Mouse (Mus musculus): ENCODE data around the gene Parm1. TPM values are rescaled to one million over a fixed set of nuclear protein-coding genes. Genes with fewer than 3 reads are reported as not detected.

Parm1 gene
- polyA plus RNA-seq, 1 experiment from 2014 or later: 11.8 TPM

DNA sequence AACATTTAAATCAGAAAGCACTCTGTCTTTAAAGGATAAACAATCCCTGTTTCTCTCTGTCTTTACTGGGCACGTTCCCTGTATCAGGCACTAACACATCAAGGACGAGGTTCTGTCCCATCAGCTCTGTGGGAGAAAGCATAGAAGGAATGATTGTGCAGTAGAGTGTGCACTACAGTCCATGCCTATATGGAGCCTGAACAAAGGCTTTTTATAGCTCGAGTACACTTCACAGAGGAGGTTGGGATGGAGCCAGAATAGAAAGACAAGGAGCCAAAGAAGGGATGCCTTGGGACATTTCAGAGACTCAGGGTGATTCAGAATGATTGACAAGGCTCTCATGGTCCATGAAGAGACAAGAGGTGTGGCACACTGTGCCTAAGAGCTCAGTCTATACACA is 68.8 kb downstream of the Parm1 start:
- ATAC-seq (ENCODE audit: low FRiP score, low read depth): no peak
- WGBS: 56% methylated on average over 3 of the region's 3 CpGs
- no peaks in the 10 kb centered on the region for H3K27me3 ChIP-seq (replicated peaks)
- H3K27ac ChIP-seq: no peak overlapping the region
- no peak overlapping the region for H3K9ac ChIP-seq
- no peaks in the 10 kb centered on the region for H3K9me3 ChIP-seq
- no peaks in the 10 kb centered on the region for H3K36me3 ChIP-seq
- no peak overlapping the region for H3K4me3 ChIP-seq
- H3K4me2 ChIP-seq (replicated peaks): no peak overlapping the region
- H3K4me1 ChIP-seq: no peaks in the 10 kb centered on the region

DNA sequence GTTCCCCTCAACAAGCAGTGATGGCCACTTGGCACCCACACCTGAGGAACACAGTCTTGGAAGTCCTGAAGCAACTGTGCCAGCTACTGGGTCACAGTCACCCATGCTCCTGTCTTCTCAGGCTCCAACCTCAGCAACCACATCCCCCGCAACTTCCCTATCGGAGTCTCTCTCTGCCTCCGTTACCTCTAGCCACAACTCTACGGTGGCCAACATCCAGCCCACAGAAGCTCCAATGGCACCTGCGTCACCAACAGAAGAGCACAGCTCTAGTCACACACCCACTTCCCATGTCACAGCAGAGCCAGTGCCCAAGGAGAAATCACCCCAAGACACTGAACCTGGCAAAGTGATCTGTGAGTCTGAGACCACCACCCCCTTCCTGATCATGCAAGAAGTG is 76.7 kb downstream of the Parm1 start:
- Histone ChIP-seq H3K4me3 (no peak overlapping the region), H3K4me1 (peaks cover 9% of the 10 kb centered on the region; the same call in 1 of the 2 replicates), H3K9me3 (no peaks in the 10 kb centered on the region), H3K27ac (no peak overlapping the region), H3K9ac (no peak overlapping the region), H3K27me3 (replicated peaks) (no peaks in the 10 kb centered on the region), H3K36me3 (no peaks in the 10 kb centered on the region), H3K4me2 (replicated peaks) (no peak overlapping the region)
- ATAC-seq (ENCODE audit: low FRiP score, low read depth): no peak
- WGBS: 96% methylated on average over 5 of the region's 5 CpGs

DNA sequence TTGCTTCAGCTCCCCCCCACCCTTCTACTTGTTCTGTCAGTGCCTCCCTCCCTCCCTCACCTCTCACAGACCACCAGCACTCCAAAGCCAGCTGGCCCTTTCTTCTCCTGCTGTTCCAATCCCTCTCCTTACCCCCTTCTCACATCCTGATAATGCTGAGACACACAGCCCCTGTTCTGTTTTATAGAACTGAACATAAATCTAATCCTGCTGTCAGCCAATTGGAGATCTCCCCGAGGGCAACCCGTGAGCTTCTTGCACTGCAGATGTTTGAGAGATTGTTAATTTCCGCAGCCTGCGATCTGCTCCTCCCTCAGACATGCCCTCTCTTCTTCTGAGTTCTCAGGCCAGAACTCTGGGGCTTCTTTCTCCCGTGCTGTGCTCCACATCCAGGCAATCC is 79.8 kb downstream of the Parm1 start:
- no peaks in the 10 kb centered on the region for H3K36me3 ChIP-seq
- H3K9me3 ChIP-seq: no peaks in the 10 kb centered on the region
- ATAC-seq (ENCODE audit: low FRiP score, low read depth): peak; percentile 56
- H3K4me2 ChIP-seq (replicated peaks): no peak overlapping the region
- H3K4me1 ChIP-seq: peaks cover 9% of the 10 kb centered on the region; the same call in 1 of the 2 replicates
- no peak overlapping the region for H3K27ac ChIP-seq
- 16% methylated on average over 5 of the region's 5 CpGs for WGBS
- no peaks in the 10 kb centered on the region for H3K27me3 ChIP-seq (replicated peaks)
- H3K4me3 ChIP-seq: no peak overlapping the region
- 0 out of 2 replicates have a peak overlapping the region, but pooled peaks have one; percentile 5 for H3K9ac ChIP-seq

DNA sequence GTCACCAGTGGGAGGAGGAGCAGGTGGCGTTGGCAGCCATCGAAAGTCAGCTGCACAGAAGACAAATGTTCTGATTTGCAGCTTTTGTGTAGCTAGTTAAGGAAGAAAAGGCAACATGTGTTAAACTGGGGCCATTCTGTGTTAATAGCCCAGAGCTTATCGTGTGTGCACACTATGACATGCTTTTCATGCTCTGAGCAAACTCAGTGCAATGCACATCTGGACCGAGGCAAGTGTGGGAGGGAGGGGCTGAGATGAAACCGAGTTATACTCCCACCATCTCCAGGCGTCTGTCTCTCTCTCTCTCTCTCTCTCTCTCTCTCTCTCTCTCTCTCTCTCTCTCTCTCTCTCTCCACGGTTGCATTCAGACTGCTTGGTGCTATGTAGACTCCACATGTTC is 82.4 kb downstream of the Parm1 start:
- H3K36me3 ChIP-seq: no peaks in the 10 kb centered on the region
- 53% methylated on average over 7 of the region's 7 CpGs for WGBS
- no peak for ATAC-seq (ENCODE audit: low FRiP score, low read depth)

DNA sequence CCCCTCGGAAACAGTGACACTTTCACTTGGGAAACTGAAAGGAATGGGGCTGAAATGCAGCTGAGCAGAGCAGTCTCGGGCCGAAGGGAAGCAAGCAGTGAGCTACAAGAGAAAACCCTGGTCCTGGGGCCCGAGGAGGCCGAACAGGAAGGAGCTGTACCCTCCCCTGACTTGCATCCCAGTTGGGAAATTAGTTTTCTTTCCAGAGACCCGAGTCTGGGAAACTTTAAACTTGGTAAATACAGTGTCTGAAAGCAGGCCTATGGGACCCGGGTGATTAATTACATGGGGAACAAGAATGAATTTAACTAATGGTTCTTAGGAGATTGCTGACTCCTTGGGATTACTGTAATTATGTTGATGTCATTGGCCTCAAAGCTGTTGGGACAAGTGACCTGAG is 85.9 kb downstream of the Parm1 start:
- Histone ChIP-seq H3K27me3 (replicated peaks) (no peaks in the 10 kb centered on the region), H3K4me3 (no peak overlapping the region), H3K4me2 (replicated peaks) (no peak overlapping the region), H3K4me1 (peaks cover 5% of the 10 kb centered on the region), H3K27ac (no peak overlapping the region), H3K9ac (no peak overlapping the region), H3K9me3 (no peaks in the 10 kb centered on the region), H3K36me3 (no peaks in the 10 kb centered on the region)
- no peak for ATAC-seq (ENCODE audit: low FRiP score, low read depth)
- WGBS: 60% methylated on average over 7 of the region's 7 CpGs

More for the DNA sequence above, 82.4 kb downstream of the Parm1 start:
- Histone ChIP-seq H3K9me3 (no peaks in the 10 kb centered on the region), H3K4me2 (replicated peaks) (no peak overlapping the region), H3K4me3 (no peak overlapping the region), H3K4me1 (peaks cover 14% of the 10 kb centered on the region), H3K27me3 (replicated peaks) (no peaks in the 10 kb centered on the region), H3K27ac (no peak overlapping the region), H3K9ac (no peak overlapping the region)

DNA sequence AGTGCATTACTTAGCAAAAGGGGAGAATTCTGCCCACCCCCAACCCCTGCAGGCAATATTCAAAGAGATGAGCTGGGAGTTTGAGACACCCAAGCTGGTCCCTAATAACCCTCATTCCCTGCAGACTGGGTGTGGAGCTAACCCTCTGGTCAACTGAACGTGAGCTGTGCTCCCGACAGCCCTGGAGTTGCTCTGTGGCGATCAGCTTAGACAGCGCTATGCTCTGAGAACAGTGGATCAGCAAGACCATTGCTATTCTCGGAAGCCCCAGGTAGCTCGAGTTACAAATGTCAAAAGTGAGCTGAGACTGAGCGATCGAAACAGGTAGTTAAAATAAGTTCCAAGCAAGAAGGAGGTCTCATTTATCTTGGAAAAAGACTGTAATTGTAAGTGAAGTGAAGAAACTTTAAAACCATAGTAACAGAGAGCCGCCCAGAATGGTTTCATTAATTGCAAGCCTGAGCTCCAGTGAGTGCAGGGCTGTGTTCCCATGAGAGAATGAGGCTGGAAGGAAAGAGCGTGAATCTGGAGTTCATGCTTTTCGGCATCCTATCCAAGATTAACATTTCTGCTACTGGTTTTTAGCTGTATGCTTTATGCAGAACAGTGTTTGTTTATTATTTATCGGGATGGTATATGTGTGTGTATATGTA is 86.5 kb downstream of the Parm1 start:
- Histone ChIP-seq H3K27ac (no peak overlapping the region), H3K4me1 (peaks cover 5% of the 10 kb centered on the region), H3K9ac (no peak overlapping the region), H3K9me3 (no peaks in the 10 kb centered on the region), H3K4me2 (replicated peaks) (no peak overlapping the region), H3K36me3 (no peaks in the 10 kb centered on the region), H3K4me3 (no peak overlapping the region), H3K27me3 (replicated peaks) (no peaks in the 10 kb centered on the region)
- 64% methylated on average over 12 of the region's 12 CpGs for WGBS
- no peak for ATAC-seq (ENCODE audit: low FRiP score, low read depth)

DNA sequence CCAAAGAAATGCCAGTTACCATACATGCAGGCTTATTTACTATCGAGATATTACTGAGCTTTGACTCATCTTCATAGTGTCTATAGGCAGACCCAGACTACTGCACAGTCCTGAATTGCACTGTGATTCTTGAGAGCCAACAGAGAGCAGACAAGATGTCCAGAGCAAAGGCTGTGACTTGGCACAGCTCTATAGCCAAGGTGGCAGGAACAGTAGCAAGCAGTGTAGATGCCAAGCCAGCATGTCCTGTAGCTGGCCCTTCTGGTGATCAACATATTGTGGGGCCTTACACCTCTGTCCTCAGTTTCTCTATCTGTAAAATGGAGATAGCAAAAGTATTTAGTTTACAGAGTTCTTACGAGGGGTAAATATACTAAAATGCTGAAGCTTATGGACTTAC is 89.8 kb downstream of the Parm1 start:
- peaks cover 5% of the 10 kb centered on the region for H3K4me1 ChIP-seq
- no peak overlapping the region for H3K4me3 ChIP-seq
- H3K9ac ChIP-seq: no peak overlapping the region
- 97% methylated on average over 2 of the region's 2 CpGs for WGBS
- H3K27me3 ChIP-seq (replicated peaks): no peaks in the 10 kb centered on the region
- H3K4me2 ChIP-seq (replicated peaks): no peak overlapping the region
- H3K9me3 ChIP-seq: no peaks in the 10 kb centered on the region
- H3K36me3 ChIP-seq: no peaks in the 10 kb centered on the region
- no peak for ATAC-seq (ENCODE audit: low FRiP score, low read depth)
- no peak overlapping the region for H3K27ac ChIP-seq

DNA sequence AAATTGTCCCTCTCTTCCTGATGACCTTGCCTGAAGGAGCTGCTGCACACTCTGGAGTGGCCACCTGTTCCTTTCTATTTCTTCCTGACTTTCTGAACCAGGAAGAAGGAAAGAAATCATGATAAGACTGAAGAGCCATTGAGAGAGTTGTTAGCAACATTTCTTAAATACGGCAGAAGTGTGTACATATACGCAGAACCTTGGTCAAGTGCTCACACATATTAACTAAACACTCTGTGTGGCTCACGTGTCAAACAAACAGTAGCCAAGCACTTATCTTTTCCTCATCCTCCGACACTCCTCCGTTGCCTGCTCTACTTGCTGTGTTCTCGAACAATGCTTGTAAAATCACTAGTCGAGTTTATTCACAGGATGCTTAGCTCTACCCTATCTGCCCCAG is 90.4 kb downstream of the Parm1 start:
- Histone ChIP-seq H3K9me3 (no peaks in the 10 kb centered on the region), H3K4me2 (replicated peaks) (no peak overlapping the region), H3K4me3 (no peak overlapping the region), H3K9ac (no peak overlapping the region), H3K4me1 (peaks cover 5% of the 10 kb centered on the region), H3K27ac (no peak overlapping the region), H3K36me3 (no peaks in the 10 kb centered on the region), H3K27me3 (replicated peaks) (no peaks in the 10 kb centered on the region)
- no peak for ATAC-seq (ENCODE audit: low FRiP score, low read depth)
- WGBS: 91% methylated on average over 7 of the region's 7 CpGs

DNA sequence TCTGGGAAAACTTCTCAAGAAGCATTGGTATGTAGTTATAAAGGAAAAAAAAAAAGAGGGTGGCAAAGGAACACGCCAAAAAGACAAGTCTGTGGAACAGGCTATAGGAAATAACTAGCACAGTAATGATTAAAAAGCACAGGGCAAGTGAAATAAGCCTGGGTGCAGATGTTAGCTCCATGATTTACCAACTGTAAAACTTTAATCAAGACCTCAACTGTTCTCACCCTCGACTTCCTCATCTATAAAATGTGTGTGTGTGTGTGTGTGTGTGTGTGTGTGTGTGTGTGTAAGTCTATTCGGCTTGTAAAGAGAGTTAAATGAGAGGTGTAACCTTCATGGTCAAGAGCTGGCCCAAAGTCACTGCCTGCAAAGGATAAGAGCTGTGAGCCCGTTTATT is 91.6 kb downstream of the Parm1 start:
- no peaks in the 10 kb centered on the region for H3K4me1 ChIP-seq
- no peak for ATAC-seq (ENCODE audit: low FRiP score, low read depth)
- H3K27ac ChIP-seq: no peak overlapping the region
- H3K9me3 ChIP-seq: no peaks in the 10 kb centered on the region
- H3K4me2 ChIP-seq (replicated peaks): no peak overlapping the region
- no peak overlapping the region for H3K9ac ChIP-seq
- 78% methylated on average over 4 of the region's 4 CpGs for WGBS
- no peaks in the 10 kb centered on the region for H3K27me3 ChIP-seq (replicated peaks)
- H3K36me3 ChIP-seq: no peaks in the 10 kb centered on the region
- no peak overlapping the region for H3K4me3 ChIP-seq

DNA sequence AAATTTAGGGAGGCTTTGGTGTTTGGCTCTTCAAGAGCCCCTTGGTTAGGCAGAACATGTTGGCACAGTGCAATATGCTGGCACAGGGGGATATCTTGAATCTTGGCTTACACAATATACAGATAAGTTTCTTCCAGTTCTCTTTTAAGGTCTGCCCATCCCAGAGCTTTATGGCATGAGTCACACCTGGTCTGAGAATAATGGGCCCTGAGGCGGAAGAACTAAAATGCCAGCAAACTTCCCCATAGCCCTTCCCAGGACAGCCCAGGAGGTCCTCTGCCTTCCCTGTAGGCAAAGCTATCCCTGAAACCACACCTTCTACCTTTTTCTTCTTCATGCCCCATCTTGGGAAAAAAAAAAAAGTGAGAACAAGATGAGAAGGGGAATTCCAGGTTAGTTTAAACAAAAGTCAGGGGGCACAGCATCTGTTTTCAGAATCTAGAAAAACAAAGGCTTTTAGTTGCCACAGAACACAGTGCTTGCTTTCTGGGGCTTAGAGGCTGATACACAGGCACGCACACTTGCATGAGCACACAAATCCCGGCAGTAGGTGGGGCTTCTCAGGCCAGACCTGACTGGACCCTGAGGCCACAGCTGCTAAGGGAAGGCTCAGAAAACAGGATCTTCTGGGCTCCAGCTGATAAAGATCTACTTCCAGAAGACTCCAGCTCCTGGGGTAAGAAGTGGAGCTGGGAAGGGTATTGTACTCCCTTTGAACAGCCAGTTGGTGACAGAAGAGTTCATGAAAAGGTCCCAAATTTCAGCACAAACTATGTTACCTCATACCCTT is 92.3 kb downstream of the Parm1 start:
- H3K9me3 ChIP-seq: no peaks in the 10 kb centered on the region
- H3K36me3 ChIP-seq: no peaks in the 10 kb centered on the region
- H3K9ac ChIP-seq: no peak overlapping the region
- H3K4me1 ChIP-seq: no peaks in the 10 kb centered on the region
- H3K27me3 ChIP-seq (replicated peaks): no peaks in the 10 kb centered on the region
- no peak overlapping the region for H3K4me2 ChIP-seq (replicated peaks)
- 88% methylated on average over 3 of the region's 3 CpGs for WGBS
- H3K4me3 ChIP-seq: no peak overlapping the region
- H3K27ac ChIP-seq: no peak overlapping the region
- ATAC-seq (ENCODE audit: low FRiP score, low read depth): no peak

DNA sequence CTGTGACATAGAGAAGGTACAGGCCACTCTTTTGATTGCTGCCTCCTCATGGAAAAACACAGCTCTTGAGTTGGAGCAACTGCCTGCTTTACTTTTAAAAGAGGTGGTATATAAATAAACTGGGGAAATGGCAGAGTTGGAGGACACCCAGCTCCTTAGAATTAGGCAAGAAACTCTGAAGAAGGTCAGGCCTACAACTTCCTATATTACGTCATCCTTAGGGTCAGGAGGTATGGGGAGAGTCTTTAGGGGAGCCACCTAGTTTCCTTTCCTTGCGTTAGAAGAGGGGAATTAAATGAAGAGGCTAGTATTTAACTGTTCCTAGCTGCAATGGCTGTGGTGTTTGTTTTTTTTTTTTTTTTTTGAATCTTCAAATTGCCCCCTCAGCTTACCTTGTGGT is 93.1 kb downstream of the Parm1 start:
- Histone ChIP-seq H3K4me2 (replicated peaks) (no peak overlapping the region), H3K9ac (no peak overlapping the region), H3K36me3 (no peaks in the 10 kb centered on the region), H3K4me1 (no peaks in the 10 kb centered on the region), H3K9me3 (no peaks in the 10 kb centered on the region), H3K4me3 (no peak overlapping the region), H3K27me3 (replicated peaks) (no peaks in the 10 kb centered on the region), H3K27ac (no peak overlapping the region)
- ATAC-seq (ENCODE audit: low FRiP score, low read depth): no peak
- WGBS: 87% methylated on average over 2 of the region's 2 CpGs

DNA sequence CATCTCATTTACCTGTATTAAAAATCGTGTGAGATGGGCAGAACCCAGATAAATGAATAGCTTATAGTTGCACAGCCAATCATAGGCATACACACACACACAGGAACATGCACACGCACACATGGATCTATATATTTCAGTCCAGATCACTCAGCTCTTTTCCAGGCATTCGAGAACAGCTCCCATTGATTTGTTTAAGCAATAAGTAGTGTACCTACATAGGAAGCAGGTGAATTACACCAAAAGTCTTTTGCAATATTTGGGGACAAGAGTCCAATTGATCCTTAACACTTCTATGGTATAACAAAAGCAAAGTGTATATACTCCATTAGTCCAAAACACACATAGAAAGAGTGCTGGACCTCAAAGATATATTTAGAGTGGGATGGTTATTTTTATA is 94.2 kb downstream of the Parm1 start:
- no peaks in the 10 kb centered on the region for H3K36me3 ChIP-seq
- no peaks in the 10 kb centered on the region for H3K4me1 ChIP-seq
- no peak overlapping the region for H3K4me2 ChIP-seq (replicated peaks)
- no peak overlapping the region for H3K9ac ChIP-seq
- no peak overlapping the region for H3K27ac ChIP-seq
- H3K27me3 ChIP-seq (replicated peaks): no peaks in the 10 kb centered on the region
- H3K9me3 ChIP-seq: no peaks in the 10 kb centered on the region
- WGBS: 92% methylated on average over 3 of the region's 3 CpGs
- ATAC-seq (ENCODE audit: low FRiP score, low read depth): no peak
- H3K4me3 ChIP-seq: no peak overlapping the region
